Mouse (Mus musculus): ENCODE results near the gene Lama4. TPM values are rescaled to one million over a fixed set of nuclear protein-coding genes. Genes with fewer than 3 reads are reported as not detected.

Lama4 gene
- polyA plus RNA-seq, 1 experiment from 2014 or later: 111 TPM

GRCm38 (mm10) chr10:39064732-39065131 is 99.4 kb downstream of the Lama4 start:
- no peak for ATAC-seq (replicated peaks; ENCODE audit: insufficient number of reproducible peaks, insufficient read depth, low FRiP score, low read depth)
- Histone ChIP-seq H3K36me3 (peaks cover 58% of the 10 kb centered on the region), H3K9ac (no peak overlapping the region), H3K4me2 (no peak overlapping the region), H3K4me3 (no peak overlapping the region), H3K27me3 (no peaks in the 10 kb centered on the region), H3K4me1 (replicated peaks) (no peaks in the 10 kb centered on the region), H3K9me3 (replicated peaks) (no peaks in the 10 kb centered on the region), H3K27ac (no peak overlapping the region)
- 95% methylated on average over 5 of the region's 5 CpGs for WGBS

GRCm38 (mm10) chr10:39065449-39065848 is 100.1 kb downstream of the Lama4 start:
- no peak overlapping the region for H3K9ac ChIP-seq
- H3K36me3 ChIP-seq: peaks cover 64% of the 10 kb centered on the region
- whole genome bisulfite sequencing: 59% methylated on average over 3 of the region's 3 CpGs
- H3K9me3 ChIP-seq (replicated peaks): no peaks in the 10 kb centered on the region
- ATAC-seq (replicated peaks; ENCODE audit: insufficient number of reproducible peaks, insufficient read depth, low FRiP score, low read depth): no peak
- H3K4me1 ChIP-seq (replicated peaks): no peaks in the 10 kb centered on the region
- H3K27ac ChIP-seq: no peak overlapping the region
- no peak overlapping the region for H3K4me2 ChIP-seq
- no peaks in the 10 kb centered on the region for H3K27me3 ChIP-seq
- no peak overlapping the region for H3K4me3 ChIP-seq

- Histone ChIP-seq H3K9ac (no peak overlapping the region), H3K4me2 (no peak overlapping the region), H3K4me1 (replicated peaks) (no peaks in the 10 kb centered on the region), H3K27me3 (no peaks in the 10 kb centered on the region), H3K27ac (no peak overlapping the region), H3K36me3 (peaks cover 63% of the 10 kb centered on the region), H3K9me3 (replicated peaks) (no peaks in the 10 kb centered on the region), H3K4me3 (no peak overlapping the region)
- WGBS: 60% methylated on average over 4 of the region's 4 CpGs
- ATAC-seq (replicated peaks; ENCODE audit: insufficient number of reproducible peaks, insufficient read depth, low FRiP score, low read depth): no peak
Measured at GRCm38 (mm10) chr10:39066061-39066460, 100.7 kb downstream of the Lama4 start.

- no peaks in the 10 kb centered on the region for H3K9me3 ChIP-seq (replicated peaks)
- H3K36me3 ChIP-seq: peaks cover 61% of the 10 kb centered on the region
- H3K27ac ChIP-seq: no peak overlapping the region
- no peaks in the 10 kb centered on the region for H3K27me3 ChIP-seq
- H3K4me1 ChIP-seq (replicated peaks): no peaks in the 10 kb centered on the region
- no peak overlapping the region for H3K4me2 ChIP-seq
- 0 out of 2 replicates have a peak, but pooled peaks have one; percentile 22 for ATAC-seq (replicated peaks; ENCODE audit: insufficient number of reproducible peaks, insufficient read depth, low FRiP score, low read depth)
- no peak overlapping the region for H3K4me3 ChIP-seq
- H3K9ac ChIP-seq: no peak overlapping the region
Measured at GRCm38 (mm10) chr10:39066962-39067361, 101.6 kb downstream of the Lama4 start.

GRCm38 (mm10) chr10:39072048-39072447 is 106.7 kb downstream of the Lama4 start:
- no peaks in the 10 kb centered on the region for H3K4me1 ChIP-seq (replicated peaks)
- no peak overlapping the region for H3K4me3 ChIP-seq
- 84% methylated on average over 4 of the region's 4 CpGs for WGBS
- H3K9me3 ChIP-seq (replicated peaks): no peaks in the 10 kb centered on the region
- H3K27ac ChIP-seq: no peak overlapping the region
- H3K4me2 ChIP-seq: no peak overlapping the region
- H3K9ac ChIP-seq: no peak overlapping the region
- H3K36me3 ChIP-seq: peaks cover 78% of the 10 kb centered on the region
- no peak for ATAC-seq (replicated peaks; ENCODE audit: insufficient number of reproducible peaks, insufficient read depth, low FRiP score, low read depth)
- H3K27me3 ChIP-seq: no peaks in the 10 kb centered on the region

GRCm38 (mm10) chr10:39096981-39097380 is 131.7 kb downstream of the Lama4 start:
- no peaks in the 10 kb centered on the region for H3K27me3 ChIP-seq
- H3K9me3 ChIP-seq (replicated peaks): no peaks in the 10 kb centered on the region
- H3K36me3 ChIP-seq: peaks cover 65% of the 10 kb centered on the region
- H3K9ac ChIP-seq: no peak overlapping the region
- no peak overlapping the region for H3K4me3 ChIP-seq
- no peak for ATAC-seq (replicated peaks; ENCODE audit: insufficient number of reproducible peaks, insufficient read depth, low FRiP score, low read depth)
- H3K4me1 ChIP-seq (replicated peaks): no peaks in the 10 kb centered on the region
- H3K4me2 ChIP-seq: no peak overlapping the region
- H3K27ac ChIP-seq: no peak overlapping the region
- WGBS: 78% methylated on average over 9 of the region's 9 CpGs

GRCm38 (mm10) chr10:39098746-39099145 is 133.4 kb downstream of the Lama4 start:
- H3K4me1 ChIP-seq (replicated peaks): no peaks in the 10 kb centered on the region
- H3K9me3 ChIP-seq (replicated peaks): no peaks in the 10 kb centered on the region
- 92% methylated on average over 10 of the region's 10 CpGs for WGBS
- no peak for ATAC-seq (replicated peaks; ENCODE audit: insufficient number of reproducible peaks, insufficient read depth, low FRiP score, low read depth)
- no peak overlapping the region for H3K27ac ChIP-seq
- peaks cover 73% of the 10 kb centered on the region for H3K36me3 ChIP-seq
- no peak overlapping the region for H3K4me3 ChIP-seq
- H3K4me2 ChIP-seq: no peak overlapping the region
- no peak overlapping the region for H3K9ac ChIP-seq
- H3K27me3 ChIP-seq: no peaks in the 10 kb centered on the region

- Histone ChIP-seq H3K4me2 (no peak overlapping the region), H3K9me3 (replicated peaks) (no peaks in the 10 kb centered on the region), H3K27me3 (no peaks in the 10 kb centered on the region), H3K9ac (no peak overlapping the region), H3K4me3 (no peak overlapping the region), H3K27ac (no peak overlapping the region), H3K4me1 (replicated peaks) (no peaks in the 10 kb centered on the region), H3K36me3 (peaks cover 70% of the 10 kb centered on the region)
- no peak for ATAC-seq (replicated peaks; ENCODE audit: insufficient number of reproducible peaks, insufficient read depth, low FRiP score, low read depth)
- WGBS: 89% methylated on average over 8 of the region's 8 CpGs
Measured at GRCm38 (mm10) chr10:39104803-39105449, 139.6 kb downstream of the Lama4 start.

- no peaks in the 10 kb centered on the region for H3K27me3 ChIP-seq
- no peak overlapping the region for H3K4me2 ChIP-seq
- no peak overlapping the region for H3K27ac ChIP-seq
- H3K4me3 ChIP-seq: no peak overlapping the region
- 67% methylated on average over 3 of the region's 3 CpGs for WGBS
- H3K36me3 ChIP-seq: peaks cover 75% of the 10 kb centered on the region
- no peaks in the 10 kb centered on the region for H3K9me3 ChIP-seq (replicated peaks)
- no peak overlapping the region for H3K9ac ChIP-seq
- no peak for ATAC-seq (replicated peaks; ENCODE audit: insufficient number of reproducible peaks, insufficient read depth, low FRiP score, low read depth)
- H3K4me1 ChIP-seq (replicated peaks): no peaks in the 10 kb centered on the region
Measured at GRCm38 (mm10) chr10:39106413-39106812, 141.1 kb downstream of the Lama4 start.

GRCm38 (mm10) chr10:39106935-39107334 is 141.6 kb downstream of the Lama4 start:
- peaks cover 75% of the 10 kb centered on the region for H3K36me3 ChIP-seq
- H3K27me3 ChIP-seq: no peaks in the 10 kb centered on the region
- no peak overlapping the region for H3K4me2 ChIP-seq
- no peak overlapping the region for H3K9ac ChIP-seq
- H3K9me3 ChIP-seq (replicated peaks): no peaks in the 10 kb centered on the region
- no peak for ATAC-seq (replicated peaks; ENCODE audit: insufficient number of reproducible peaks, insufficient read depth, low FRiP score, low read depth)
- H3K27ac ChIP-seq: no peak overlapping the region
- H3K4me3 ChIP-seq: no peak overlapping the region
- no peaks in the 10 kb centered on the region for H3K4me1 ChIP-seq (replicated peaks)
- WGBS: 55% methylated on average over 4 of the region's 4 CpGs

GRCm38 (mm10) chr10:39108837-39109488 is 143.6 kb downstream of the Lama4 start:
- Histone ChIP-seq H3K4me2 (no peak overlapping the region), H3K4me3 (no peak overlapping the region), H3K27me3 (no peaks in the 10 kb centered on the region), H3K27ac (no peak overlapping the region), H3K9ac (no peak overlapping the region), H3K9me3 (replicated peaks) (no peaks in the 10 kb centered on the region), H3K4me1 (replicated peaks) (no peaks in the 10 kb centered on the region), H3K36me3 (peaks cover 58% of the 10 kb centered on the region)
- no peak for ATAC-seq (replicated peaks; ENCODE audit: insufficient number of reproducible peaks, insufficient read depth, low FRiP score, low read depth)
- 67% methylated on average over 10 of the region's 10 CpGs for WGBS

GRCm38 (mm10) chr10:39109489-39109874 is 144.2 kb downstream of the Lama4 start:
- Histone ChIP-seq H3K27me3 (no peaks in the 10 kb centered on the region), H3K9me3 (replicated peaks) (no peaks in the 10 kb centered on the region), H3K4me2 (no peak overlapping the region), H3K27ac (no peak overlapping the region), H3K9ac (no peak overlapping the region), H3K4me3 (no peak overlapping the region), H3K4me1 (replicated peaks) (no peaks in the 10 kb centered on the region), H3K36me3 (peaks cover 58% of the 10 kb centered on the region)
- 76% methylated on average over 4 of the region's 4 CpGs for WGBS
- no peak for ATAC-seq (replicated peaks; ENCODE audit: insufficient number of reproducible peaks, insufficient read depth, low FRiP score, low read depth)

All from heart, embryonic 15.5 days (tissue).